In genomic region chr2:103945571-103946092, GRCm38 (mm10) we compare ENCODE assay signal across 11 mouse cellular contexts. TPM values are rescaled to one million over a fixed set of nuclear protein-coding genes. Genes with fewer than 3 reads are reported as not detected.
DNase-seq lines count a peak whose midpoint lies in the region; ATAC-seq lines count a peak whose summit lies in the region.
"Had no signal": no experiment of that assay in that cellular context is flagged by ENCODE, and none has a peak within 500 bp of the region (broad histone marks: within the 10 kb centered on the region; RNA-seq: fewer than 3 reads in every experiment).

No protein-coding gene starts in this region.

- 83% methylated on average over 5 of the region's 5 CpGs for WGBS in limb, embryonic 10.5 days

- H3K4me3 ChIP-seq in limb, embryonic 10.5 days = no peak overlapping the region
- H3K4me3 ChIP-seq: heart, embryonic 15.5 days; neural tube, embryonic 12.5 days had no signal

- no peaks in the 10 kb centered on the region for H3K9me3 ChIP-seq in limb, embryonic 10.5 days (replicated peaks)
- H3K9me3 ChIP-seq: heart, embryonic 15.5 days; neural tube, embryonic 12.5 days had no signal

- peak; percentile 32 for ATAC-seq in megakaryocyte-erythroid progenitor cell, adult 5-6 weeks (replicated peaks; ENCODE audit: low FRiP score, low TSS enrichment, poor library complexity, severe bottlenecking)
- ATAC-seq in erythroblast, adult 5-6 weeks (replicated peaks; ENCODE audit: low FRiP score, poor library complexity, severe bottlenecking) = no peak

- intact Hi-C loops in left cerebral cortex, postnatal 4 days (cut with DNase I) = no loop called here

- no peaks in the 10 kb centered on the region for H3K36me3 ChIP-seq in limb, embryonic 10.5 days
- H3K36me3 ChIP-seq: heart, embryonic 15.5 days; neural tube, embryonic 12.5 days had no signal

- DNase-seq in adrenal gland, adult 2 months = peak; percentile 17
- DNase-seq in adrenal gland, postnatal 4 days (ENCODE audit: low spot score in 2 of 2) = no peak
- DNase-seq in CD8-positive naive resting alpha-beta T cell, adult 2 months (ENCODE audit: low read depth in 2 of 2, low spot score in 2 of 2) = peak; percentile 20 to 51
- DNase-seq in limb, embryonic 10.5 days (ENCODE audit: low spot score) = no peak
- no peak for DNase-seq in left cerebral cortex, postnatal 4 days
- DNase-seq in adrenal gland, postnatal 14 days = no peak

- 0 out of 2 replicates have a peak overlapping the region, but pooled peaks have one; percentile 0 for H3K27ac ChIP-seq in limb, embryonic 10.5 days
- H3K27ac ChIP-seq: heart, embryonic 15.5 days; kidney, postnatal 0 days; neural tube, embryonic 12.5 days had no signal

- peaks cover 30% of the 10 kb centered on the region for H3K27me3 ChIP-seq in limb, embryonic 10.5 days (ENCODE audit: low read depth, poor library complexity, severe bottlenecking)
- H3K27me3 ChIP-seq: neural tube, embryonic 12.5 days had no signal

- peaks cover 30% of the 10 kb centered on the region for H3K4me1 ChIP-seq in limb, embryonic 10.5 days
- H3K4me1 ChIP-seq: neural tube, embryonic 12.5 days had no signal

RNA-seq across cellular contexts. Expression of gene Lmo2, which starts 12.2 kb away (rescaled TPM):
- 10 to 100 TPM; 19.1 to 31.8 TPM for total RNA-seq in adrenal gland, adult 2 months (2021)
- polyA plus RNA-seq in adrenal gland, adult 2 months (2012; rRNA removed) = 24.0 and 26.7 TPM in 2 replicates
- total RNA-seq in adrenal gland, postnatal 4 days (2021) = 10 to 100 TPM; 40.0 to 41.3 TPM
- polyA plus RNA-seq in limb, embryonic 10.5 days (2016; fragmentation: Nextera tagmentation; extraction: Ambion mirVana) = 29.3 and 30.6 TPM in 2 replicates
- 386 and 431 TPM in 2 replicates for total RNA-seq in megakaryocyte-erythroid progenitor cell, adult 5-6 weeks (2014; fragmentation: Nextera tagmentation)
- total RNA-seq in megakaryocyte-erythroid progenitor cell, adult 5-6 weeks (2017) = 391 and 392 TPM in 2 replicates
- 827 TPM in 2 replicates for total RNA-seq in erythroblast, adult 5-6 weeks (2015; ENCODE audit: low replicate concordance)
- 564 and 619 TPM in 2 replicates for total RNA-seq in erythroblast, adult 5-6 weeks (2017; ENCODE audit: low replicate concordance)
- 10 to 100 TPM; 20.4 to 21.0 TPM for total RNA-seq in left cerebral cortex, postnatal 4 days (2021)
- 28.5 and 30.2 TPM in 2 replicates for total RNA-seq in adrenal gland, postnatal 14 days (2021)

Comparison
In these comparisons a context has a peak if more than half of its experiments do, and no peak if none do; other contexts are left out.
1. DNase-seq: peak in adrenal gland, adult 2 months (single experiment) and CD8-positive naive resting alpha-beta T cell, adult 2 months (2 of 2); none in adrenal gland, postnatal 4 days (0 of 2), limb, embryonic 10.5 days (single experiment), left cerebral cortex, postnatal 4 days (single experiment) and adrenal gland, postnatal 14 days (single experiment).
2. RNA of gene Lmo2, which starts 12.2 kb away (total RNA-seq): 564 to 827 TPM in erythroblast, adult 5-6 weeks and 386 to 431 TPM in megakaryocyte-erythroid progenitor cell, adult 5-6 weeks; 40.0 to 41.3 TPM in adrenal gland, postnatal 4 days, 19.1 to 31.8 TPM in adrenal gland, adult 2 months, 28.5 to 30.2 TPM in adrenal gland, postnatal 14 days and 20.4 to 21.0 TPM in left cerebral cortex, postnatal 4 days; every median in the first group is over 4 times any median in the second.